Mouse (Mus musculus) embryo, embryonic 10 days (tissue): ENCODE results near the gene Npas3.

Source experiments
- DNase-seq: peaks from one replicate; pipeline ENCODE4 v3.0.0-alpha.2; 2015; ENCODE audit warnings: low spot score

Npas3 gene

GRCm38 (mm10) chr12:53295747-53296146 lies 47.3 kb downstream of the Npas3 start:
- DNase-seq = peak; percentile 56

- DNase-seq = no peak
These were observed 49.7 kb downstream of the Npas3 start for GRCm38 (mm10) chr12:53297946-53298840.

- DNase-seq = peak; percentile 70
These were observed 52.5 kb downstream of the Npas3 start for GRCm38 (mm10) chr12:53300964-53301363.

- DNase-seq = no peak
These were observed 53.7 kb downstream of the Npas3 start for GRCm38 (mm10) chr12:53302129-53302528.

GRCm38 (mm10) chr12:53316715-53317114 lies 68.2 kb downstream of the Npas3 start:
- DNase-seq = no peak

GRCm38 (mm10) chr12:53317801-53318200 lies 69.3 kb downstream of the Npas3 start:
- DNase-seq = no peak

GRCm38 (mm10) chr12:53320526-53320925 lies 72.0 kb downstream of the Npas3 start:
- DNase-seq = no peak

- DNase-seq = peak; percentile 35
These were observed 72.5 kb downstream of the Npas3 start for GRCm38 (mm10) chr12:53321018-53321417.

- no peak for DNase-seq
These were observed 73.5 kb downstream of the Npas3 start for GRCm38 (mm10) chr12:53321944-53322343.

- peak; percentile 35 for DNase-seq
These were observed 79.2 kb downstream of the Npas3 start for GRCm38 (mm10) chr12:53327653-53328188.

GRCm38 (mm10) chr12:53328257-53328736 lies 79.8 kb downstream of the Npas3 start:
- peak; percentile 71 for DNase-seq

- no peak for DNase-seq
These were observed 81.7 kb downstream of the Npas3 start for GRCm38 (mm10) chr12:53330141-53330540.

- no peak for DNase-seq
These were observed 82.9 kb downstream of the Npas3 start for GRCm38 (mm10) chr12:53331391-53331790.

GRCm38 (mm10) chr12:53331800-53332199 lies 83.3 kb downstream of the Npas3 start:
- DNase-seq = no peak

- no peak for DNase-seq
These were observed 84.8 kb downstream of the Npas3 start for GRCm38 (mm10) chr12:53333251-53333650.

GRCm38 (mm10) chr12:53338349-53338948 lies 90.0 kb downstream of the Npas3 start:
- peak; percentile 48 for DNase-seq

GRCm38 (mm10) chr12:53342741-53343140 lies 94.3 kb downstream of the Npas3 start:
- no peak for DNase-seq

GRCm38 (mm10) chr12:53351860-53352259 lies 103.4 kb downstream of the Npas3 start:
- no peak for DNase-seq

- no peak for DNase-seq
These were observed 117.3 kb downstream of the Npas3 start for GRCm38 (mm10) chr12:53365751-53366150.

- no peak for DNase-seq
These were observed 136.4 kb downstream of the Npas3 start for GRCm38 (mm10) chr12:53384851-53385250.

- DNase-seq = peak; percentile 14
These were observed 157.4 kb downstream of the Npas3 start for GRCm38 (mm10) chr12:53405856-53406255.

- DNase-seq = peak; percentile 35
These were observed 159.3 kb downstream of the Npas3 start for GRCm38 (mm10) chr12:53407776-53408175.

- no peak for DNase-seq
These were observed 161.2 kb downstream of the Npas3 start for GRCm38 (mm10) chr12:53409711-53410110.
